Mouse (Mus musculus) fat pad, adult 2 months (tissue): ENCODE data around the gene Hhat.
A peak's percentile ranks its signal among the peaks of the same experiment; 100 is the strongest.

ENCODE experiments used
- DNase-seq: peaks from one replicate; pipeline ENCODE4 v3.0.0-alpha.2; 2011; ENCODE audit warnings: low read depth, low spot score; ENCODE audit errors: extremely low read depth

The Hhat gene

DNA sequence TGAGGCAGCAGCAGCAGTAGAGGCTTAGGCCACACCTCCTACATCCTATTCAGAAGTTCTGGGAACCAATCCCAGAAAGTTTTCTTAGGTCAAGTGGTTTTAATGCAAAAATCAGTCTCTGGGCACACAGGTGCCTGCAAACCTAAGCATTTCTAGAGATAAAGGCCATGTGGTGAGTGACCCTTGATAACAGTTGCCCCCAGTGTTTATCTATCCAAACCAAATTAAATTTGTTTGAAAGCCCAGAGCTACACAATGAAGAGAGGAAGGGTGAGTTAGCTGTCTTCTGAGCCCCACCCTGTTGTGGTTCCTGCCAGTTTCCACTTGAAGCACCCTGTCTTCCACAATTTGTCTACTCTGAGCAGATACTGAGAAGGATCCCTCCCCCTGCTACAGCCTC, 109.4 kb downstream of the Hhat start:
- DNase-seq, result no peak

DNA sequence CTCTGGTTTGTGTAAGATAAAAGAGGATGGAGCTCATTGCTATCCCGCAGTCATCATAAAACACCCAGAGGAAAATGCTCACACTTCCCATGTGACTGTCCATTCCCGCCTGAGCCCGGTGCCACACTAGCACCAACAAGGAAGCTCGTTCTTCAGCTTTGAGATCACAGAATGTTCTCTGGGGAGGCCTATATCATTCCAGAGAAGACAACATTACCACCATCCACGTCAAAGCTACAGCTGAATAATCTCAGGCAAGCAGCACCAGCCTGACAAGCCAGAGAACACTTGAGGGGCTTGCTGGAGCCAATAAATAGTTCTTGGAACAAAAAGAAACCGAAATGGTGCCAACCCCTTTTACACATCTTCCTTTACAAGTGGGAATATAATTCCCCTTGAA, 113.6 kb downstream of the Hhat start:
- DNase-seq, result no peak

DNA sequence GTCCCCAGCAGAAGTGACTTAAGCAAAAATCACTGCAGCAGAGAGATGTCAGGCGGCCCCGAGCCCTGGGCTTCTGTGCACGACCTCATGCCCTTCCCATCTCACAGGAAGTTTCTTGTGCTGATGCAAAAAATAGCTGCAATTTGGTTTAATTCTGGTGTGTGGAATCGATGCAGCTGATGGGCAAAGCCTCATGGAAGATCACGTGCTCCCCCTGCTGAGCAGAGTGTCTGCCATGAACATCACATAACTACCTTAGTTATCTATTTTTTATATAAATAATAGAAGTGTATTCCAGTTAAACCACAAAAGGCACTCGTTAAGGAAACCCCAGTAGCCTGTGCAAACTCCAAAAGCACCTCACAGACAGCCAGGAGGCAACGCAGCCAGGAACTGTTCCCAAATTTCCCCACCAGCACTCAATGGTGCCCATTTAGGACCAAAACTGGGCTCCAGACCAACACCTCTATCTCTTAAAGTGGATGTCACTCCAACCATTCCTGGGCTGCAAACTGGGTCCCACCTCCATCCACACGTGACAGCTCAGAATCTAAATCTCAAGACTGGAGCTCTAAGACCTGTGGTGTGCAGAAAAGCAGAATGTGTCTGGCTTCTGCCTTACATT, 118.9 kb downstream of the Hhat start:
- no peak for DNase-seq

DNA sequence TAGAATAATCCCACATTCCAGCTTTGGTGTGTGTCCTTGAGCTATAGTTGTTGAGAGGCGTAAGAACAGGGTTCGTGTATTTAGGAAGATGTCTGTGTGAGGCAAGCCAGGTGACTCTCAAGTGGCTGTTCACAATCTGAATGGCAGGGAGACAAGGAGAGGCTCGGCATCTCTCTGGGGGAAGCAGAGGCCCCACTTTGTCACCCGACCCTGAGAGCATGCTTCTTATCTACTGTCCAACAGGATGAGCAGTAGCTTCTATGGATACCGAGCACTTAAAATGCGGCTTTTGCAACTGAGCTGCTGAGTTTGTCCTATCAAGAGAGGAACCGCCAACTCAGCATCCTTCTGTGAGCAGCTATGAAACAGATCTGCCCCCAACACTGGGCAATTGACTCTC, 120.4 kb downstream of the Hhat start:
- DNase-seq, result no peak

DNA sequence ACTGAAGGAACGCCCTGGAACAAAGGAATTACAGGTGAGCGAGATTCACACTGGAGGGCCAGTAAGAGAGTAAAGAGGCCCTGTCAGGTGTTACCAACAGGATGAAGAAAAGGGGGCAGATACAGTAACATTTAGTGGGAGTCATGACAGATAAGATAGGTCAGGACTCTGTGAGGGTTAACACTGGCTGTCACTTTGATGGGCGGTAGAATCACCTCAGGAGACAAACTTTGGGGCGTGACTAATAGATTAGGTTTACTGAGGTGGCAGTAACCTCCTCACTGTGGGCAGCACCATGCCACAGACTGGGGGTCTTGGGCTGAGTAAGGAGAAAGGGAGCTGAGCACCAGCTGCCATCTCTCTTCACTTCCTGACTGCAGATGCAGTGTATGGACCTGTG, 121.0 kb downstream of the Hhat start:
- DNase-seq, result no peak

DNA sequence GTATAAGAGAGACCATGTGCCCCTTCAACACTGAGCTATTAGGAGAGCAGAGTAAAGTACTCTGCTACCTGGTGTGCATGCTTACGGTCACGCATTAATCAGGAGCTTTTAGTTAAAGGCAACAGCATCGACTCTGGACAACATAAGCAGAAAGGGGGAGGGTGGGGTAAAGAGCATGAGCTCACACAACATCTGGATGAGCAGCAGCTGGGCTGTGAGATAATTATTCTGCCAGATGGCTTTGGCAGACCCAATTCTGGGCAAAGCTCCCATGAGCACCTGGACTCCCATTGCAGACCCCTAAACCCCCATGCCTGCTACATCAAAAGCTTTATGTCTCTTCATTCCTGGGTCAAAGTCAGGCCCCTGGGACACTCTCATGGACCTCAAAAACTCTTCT, 121.8 kb downstream of the Hhat start:
- DNase-seq, result no peak

DNA sequence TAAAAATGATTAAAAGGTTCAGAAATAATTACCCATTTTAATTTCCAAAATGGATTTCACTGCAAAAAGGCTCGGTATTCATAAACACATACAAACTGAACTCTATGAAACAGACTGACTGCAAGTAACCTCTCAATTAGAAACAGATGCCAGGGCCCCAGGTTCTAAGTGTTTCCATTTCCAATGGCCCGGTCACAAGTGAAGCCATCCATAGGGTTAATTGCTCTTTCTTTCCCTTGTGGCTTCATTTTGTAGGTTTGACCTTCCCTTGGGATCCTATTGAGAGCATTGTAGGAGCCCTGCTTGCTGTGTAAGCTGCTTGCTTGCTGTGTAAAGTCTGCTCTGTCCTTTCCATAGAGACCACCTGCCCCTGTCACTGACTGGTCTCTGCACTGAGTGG, 123.7 kb downstream of the Hhat start:
- DNase-seq, result no peak

DNA sequence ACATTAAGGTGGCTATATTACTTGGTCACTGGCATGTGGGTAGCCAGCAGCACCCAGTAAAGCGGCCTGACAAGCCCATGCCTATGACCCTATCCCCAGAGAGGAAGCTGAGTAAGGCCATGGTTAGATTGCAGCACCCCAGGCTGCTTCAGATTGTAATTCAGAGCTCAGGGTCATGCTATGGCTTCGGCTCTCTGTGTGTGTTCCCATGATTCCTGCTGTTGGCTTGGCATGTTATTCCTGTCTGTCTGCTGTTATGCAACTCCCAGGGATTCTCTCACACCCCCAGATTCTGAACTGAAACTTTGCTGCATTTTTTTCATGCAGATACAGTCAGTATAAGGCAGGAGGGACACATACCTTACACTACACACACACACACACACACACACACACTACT, 128.9 kb downstream of the Hhat start:
- peak; percentile 68 for DNase-seq

DNA sequence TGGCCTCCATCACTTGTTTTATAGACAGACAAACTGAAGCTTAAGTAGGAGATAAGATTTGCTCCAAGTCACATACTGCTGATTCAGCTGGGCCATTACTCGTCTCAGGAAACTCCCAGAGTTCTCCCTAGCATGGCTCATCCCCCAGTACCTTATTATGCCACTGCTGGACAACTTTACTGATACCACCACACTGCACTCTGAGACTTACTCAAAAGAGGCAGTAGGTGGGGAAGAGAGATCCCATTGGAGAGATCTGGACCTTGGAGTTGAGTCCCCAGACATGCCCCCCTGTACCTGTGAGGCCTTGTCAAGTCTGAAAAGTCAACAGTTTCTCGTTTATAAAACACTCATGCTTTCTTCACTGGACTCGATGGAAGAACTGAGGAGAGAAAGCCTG, 131.8 kb downstream of the Hhat start:
- DNase-seq, result no peak

DNA sequence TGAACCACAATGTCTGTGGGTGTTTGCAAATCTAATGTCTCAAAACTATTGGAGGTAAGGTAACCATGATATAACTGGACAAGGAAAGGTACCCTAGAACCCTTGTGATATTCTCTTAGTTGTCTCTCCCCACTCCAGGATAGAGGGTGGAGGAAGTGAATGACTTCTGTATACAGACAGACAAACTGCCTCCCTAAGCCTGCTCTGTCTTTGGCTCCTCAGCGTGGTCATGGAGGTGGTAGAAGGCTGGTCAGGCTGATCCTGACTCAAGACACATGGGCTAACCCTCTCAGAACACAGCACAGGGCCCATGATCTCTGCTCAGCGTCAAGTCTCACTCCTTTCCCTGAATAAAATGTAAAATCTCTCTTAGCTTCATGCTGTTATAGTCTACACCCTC, 149.2 kb downstream of the Hhat start:
- no peak for DNase-seq

DNA sequence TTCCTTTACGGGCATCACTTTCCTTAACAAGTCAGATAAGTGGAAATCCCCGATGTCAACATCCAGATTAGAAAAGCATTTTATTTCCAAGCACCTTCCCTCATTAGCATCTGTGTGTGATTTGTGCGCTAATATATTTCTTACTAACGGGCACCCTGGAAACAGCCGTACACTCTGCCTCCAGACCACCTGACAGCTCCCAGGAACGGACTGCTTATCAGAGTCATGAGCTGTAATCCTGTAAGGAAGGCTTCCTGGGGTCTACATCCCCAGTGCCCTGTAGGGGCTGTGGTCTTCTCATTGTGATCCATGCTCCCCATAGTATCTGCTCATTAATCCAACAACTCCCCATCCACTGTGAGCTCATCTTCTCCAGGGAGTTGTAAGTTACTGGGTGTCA, 157.8 kb downstream of the Hhat start:
- no peak for DNase-seq

DNA sequence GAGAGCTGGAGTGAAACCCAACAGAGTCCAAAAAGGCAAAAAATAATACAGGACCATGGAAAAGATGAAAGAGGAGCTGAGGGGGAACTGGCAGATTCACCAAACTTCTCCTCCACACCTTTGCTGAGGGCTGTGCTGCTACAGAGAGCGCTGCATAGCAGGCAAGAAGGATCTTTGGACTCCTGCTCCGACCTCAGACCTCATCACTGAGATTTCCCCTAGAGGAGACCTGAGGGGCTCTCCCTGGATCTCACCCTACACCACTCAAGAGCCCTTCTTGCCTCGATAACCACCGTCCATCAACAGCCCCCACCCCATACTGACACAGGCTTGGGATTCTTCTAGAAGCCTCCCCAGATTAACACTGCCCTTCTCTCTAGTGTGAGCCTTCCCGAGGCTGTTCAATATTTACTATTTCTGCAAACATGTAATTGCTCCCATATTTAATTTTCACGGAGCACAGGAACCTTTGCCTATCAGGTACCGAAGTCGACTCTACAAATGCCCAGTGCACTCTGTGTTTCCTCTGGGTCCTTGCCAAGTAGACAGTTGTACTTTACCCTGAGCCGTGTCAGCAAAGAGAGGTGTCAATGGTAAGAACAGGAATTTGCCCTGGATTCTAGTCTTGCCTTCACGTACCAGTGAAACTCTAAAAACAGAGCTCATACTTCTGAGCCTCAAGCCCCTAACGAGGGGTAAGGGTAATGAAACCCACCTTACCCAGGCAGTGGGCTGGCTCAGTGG, 158.9 kb downstream of the Hhat start:
- DNase-seq, result no peak

DNA sequence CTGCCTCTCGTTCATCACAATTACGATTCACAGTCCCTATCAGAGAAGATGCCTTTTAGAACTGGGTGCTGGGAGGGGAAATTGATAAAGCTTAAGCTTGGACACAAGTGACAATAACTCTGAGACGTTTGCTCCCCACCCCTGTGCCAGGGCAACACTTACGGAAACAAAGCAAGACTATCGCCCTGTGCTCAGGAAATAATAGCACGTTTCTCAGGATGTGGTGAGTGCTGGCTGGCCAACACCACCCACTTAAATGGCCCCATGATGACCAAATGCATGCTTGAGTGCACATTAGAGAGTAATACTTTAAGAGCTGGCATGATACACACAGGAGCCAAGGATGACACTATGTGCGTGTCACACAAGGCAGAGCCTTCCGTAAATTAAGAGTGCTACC, 164.1 kb downstream of the Hhat start:
- DNase-seq, result no peak

DNA sequence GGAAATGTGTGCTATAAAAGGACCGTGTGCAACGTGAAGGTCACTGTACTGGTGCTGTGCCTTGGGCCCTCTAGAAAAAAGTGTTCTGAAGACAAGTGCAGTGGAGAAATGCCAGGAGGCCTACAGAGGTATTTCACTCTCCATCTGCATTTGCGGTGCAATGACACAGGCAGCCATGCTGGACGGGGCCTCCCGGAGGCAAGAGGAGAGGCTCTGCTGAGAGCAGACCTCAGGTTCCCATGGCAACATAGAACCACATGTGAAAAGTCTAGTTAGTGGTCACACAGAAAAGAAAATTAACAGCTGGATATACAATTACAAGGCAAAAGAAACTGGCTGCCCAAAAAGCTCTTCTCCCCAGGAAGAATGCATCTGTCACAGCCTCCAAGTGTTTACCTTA, 166.6 kb downstream of the Hhat start:
- no peak for DNase-seq

DNA sequence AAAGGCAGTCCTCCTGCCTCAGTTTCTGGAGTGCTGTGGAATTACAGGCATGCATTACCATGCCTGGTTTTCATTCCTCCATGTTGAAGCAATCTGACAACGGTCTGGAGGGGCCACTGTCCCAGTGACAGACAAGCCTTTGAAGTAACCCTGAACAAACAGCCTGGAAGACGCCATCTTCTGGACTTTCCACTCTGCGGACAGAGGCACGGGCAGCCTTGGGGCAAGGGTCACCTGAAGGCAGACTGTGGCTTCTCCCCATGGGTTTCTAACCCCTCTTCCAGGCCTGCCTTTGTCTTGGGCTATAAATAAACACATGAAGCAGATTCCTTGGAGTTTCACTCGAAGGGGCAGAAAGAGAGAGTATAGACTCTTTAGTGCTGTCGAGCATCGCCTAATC, 167.5 kb downstream of the Hhat start:
- no peak for DNase-seq

DNA sequence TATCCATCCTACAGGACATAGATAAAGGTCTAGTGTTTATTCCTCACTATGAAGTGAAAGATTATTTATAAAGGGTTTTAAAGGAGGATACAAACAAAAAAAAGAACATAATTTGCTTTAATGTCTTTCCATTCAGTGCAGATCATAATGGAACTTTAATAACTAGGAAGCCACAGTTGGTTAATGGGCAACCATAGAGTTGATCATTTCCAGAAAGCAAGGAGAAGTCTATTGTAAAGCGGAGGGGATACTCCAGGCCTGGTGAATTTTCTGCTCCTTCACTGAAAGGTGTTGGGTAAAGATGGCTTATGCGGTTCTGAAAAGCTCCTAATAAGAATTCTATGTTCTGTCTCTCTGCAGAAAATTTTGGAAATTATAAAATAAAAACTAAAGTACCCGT, 169.8 kb downstream of the Hhat start:
- no peak for DNase-seq

DNA sequence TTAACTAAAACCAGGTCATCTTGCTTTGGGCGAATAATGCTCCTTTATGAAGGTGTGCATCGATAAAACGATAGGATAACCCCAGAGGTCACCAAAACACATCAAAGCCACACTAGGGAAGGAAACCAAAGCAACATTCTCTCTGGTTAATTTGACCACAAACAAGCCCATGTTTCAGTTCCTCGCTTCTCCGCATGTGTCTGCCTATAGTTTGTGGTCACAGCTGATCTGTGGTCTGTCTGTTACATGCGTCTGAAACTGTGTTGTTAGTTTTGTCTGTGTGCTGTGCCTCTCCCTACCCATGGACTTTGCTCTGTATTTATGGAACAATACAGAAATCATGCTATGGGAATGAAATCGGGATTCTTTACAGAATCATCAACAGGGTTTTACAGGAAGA, 171.3 kb downstream of the Hhat start:
- no peak for DNase-seq

DNA sequence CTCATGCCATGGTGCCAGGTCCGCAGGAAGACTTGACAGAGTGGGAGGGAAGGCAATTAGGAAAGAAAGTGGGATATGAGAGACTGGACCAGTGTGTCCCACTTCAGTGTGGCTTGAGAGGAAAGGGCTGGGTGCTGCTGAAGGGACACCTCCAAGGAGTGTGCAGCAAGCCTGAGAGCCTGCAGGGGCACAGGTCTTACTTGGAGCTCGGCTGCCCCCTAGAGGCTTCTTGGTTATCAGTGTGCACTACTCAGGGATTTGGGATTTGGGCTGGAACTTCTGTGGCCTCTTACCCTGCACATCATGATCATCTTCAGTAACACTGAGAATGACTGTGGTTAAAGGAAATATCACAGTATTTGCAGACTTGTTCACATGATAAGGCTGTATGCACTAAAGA, 172.6 kb downstream of the Hhat start:
- DNase-seq, result no peak

DNA sequence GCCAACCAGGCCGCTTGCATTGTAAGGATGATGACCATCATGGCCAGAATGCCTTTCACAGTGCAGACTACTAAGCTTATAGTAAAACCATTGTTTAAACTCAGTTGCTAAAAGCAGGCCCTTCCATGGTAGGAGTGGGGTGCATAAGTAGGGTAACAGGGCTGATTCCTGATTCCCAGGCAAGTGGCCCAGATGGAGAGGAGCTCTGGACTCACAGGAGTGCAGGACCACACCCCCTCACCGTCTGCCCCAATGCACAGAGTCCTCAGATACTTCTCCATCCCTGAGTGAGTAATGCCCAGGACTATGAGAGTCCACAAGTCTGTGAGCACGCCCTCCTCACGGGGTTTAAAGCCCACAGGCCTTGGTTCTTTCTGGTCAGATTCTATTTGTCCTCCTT, 175.6 kb downstream of the Hhat start:
- DNase-seq, result no peak

DNA sequence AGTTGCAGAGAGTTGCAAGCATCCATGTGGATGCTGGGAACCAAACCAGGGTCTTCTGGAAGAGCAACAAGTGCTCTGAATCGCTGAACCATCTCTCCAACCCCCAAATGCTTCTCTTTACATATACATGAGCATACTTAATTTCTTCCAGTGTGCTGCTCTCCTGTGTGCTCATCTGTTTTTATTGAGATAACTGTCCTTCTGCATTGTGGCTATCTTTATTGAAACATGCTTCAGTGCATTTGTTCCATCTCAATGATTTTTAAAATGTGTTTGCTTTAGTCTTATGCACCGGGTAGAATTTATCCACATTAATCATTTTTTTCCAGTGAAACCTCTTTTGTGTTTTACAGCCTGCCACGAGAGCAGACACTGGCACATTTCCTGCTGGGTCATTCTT, 177.5 kb downstream of the Hhat start:
- DNase-seq, result no peak

DNA sequence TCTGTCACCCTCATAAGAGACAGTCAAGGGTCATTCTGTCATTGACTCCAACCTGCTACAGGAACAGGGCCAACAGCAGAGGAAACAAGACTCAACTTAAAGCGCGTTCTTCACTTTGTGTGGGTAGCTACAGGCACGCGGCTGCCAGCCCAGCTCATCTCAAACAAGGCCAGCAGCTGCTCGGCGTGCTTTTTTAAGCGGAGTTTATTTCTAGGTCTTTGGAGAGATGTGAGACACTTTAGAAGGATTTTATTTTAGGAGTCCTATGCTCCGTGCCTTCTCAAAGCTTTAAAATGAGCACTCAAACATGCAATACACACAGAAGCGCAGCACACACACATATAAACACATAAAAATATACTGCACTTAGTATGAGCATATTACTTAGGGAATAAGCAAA, 183.6 kb downstream of the Hhat start:
- no peak for DNase-seq

DNA sequence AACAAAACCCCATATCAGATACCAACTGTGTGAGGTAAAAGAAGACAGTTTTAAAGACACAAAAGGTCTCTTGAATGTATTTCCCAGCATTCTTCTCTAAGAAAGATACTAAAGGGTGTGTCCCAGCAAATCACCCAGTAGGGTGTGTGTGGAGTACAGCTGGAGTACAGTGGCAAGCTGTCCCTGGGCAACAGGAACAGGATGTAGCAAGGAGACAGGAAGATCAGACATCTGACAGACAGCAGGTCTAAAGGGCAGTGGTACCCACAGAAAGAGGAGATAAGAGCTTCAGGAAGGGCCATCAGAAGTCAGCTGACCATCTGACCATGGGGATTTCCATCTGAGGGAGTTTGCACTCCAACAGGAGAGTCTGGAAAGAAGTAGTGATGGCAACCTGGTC, 185.7 kb downstream of the Hhat start:
- DNase-seq, result no peak

DNA sequence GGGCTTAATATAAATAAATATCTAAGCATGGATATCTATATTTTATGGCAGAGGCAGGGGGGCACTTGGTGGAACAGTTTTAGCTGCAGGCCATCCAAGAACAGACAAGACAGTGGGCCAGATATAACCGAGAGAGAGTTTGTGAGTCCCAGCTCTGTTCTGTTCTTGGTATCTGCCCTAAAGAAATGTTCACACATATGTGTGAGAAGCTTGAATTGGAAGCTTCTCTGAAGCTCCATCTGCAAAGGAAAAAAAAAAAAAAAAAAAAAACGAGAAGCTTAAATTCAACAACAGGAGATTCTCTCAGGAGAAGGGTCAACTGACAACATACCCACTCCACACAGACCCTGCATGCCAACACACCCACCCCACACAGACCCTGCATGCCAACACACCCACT, 188.1 kb downstream of the Hhat start:
- no peak for DNase-seq
